Mouse (Mus musculus) liver, postnatal 0 days (tissue): Measurements from ENCODE around the gene Lonp2.

Source experiments
- CTCF ChIP-seq: sonication (generic); IDR thresholded peaks from 2 replicates; pipeline ENCODE4 v1.5.1; 2016; ENCODE audit warnings: antibody characterized with exemption, low read depth
- EP300 ChIP-seq: IDR thresholded peaks from 2 replicates; pipeline ENCODE4 v1.6.1; 2016; ENCODE audit warnings: antibody characterized with exemption, low read depth, mild to moderate bottlenecking

GRCm38 (mm10) chr8:86721490-86721889 lies 97.6 kb downstream of the Lonp2 start:
- TF ChIP-seq CTCF = no peak
- TF ChIP-seq EP300 = no peak
